Mouse (Mus musculus): ENCODE results near the gene S1pr1.

Gene S1pr1

GRCm38 (mm10) chr3:115711924-115712807, 2.7 kb downstream of the S1pr1 start:
- peak in 1 of 2 experiments; percentile 4 for DNase-seq

GRCm38 (mm10) chr3:115711393-115711792, 3.5 kb downstream of the S1pr1 start:
- peak in 1 of 2 experiments; percentile 33 for DNase-seq

GRCm38 (mm10) chr3:115710051-115710450, 4.8 kb downstream of the S1pr1 start:
- DNase-seq = no peak

- peak in 1 of 2 experiments; percentile 34 for DNase-seq
Measured at GRCm38 (mm10) chr3:115709118-115709574, 5.7 kb downstream of the S1pr1 start.

- DNase-seq = no peak
Measured at GRCm38 (mm10) chr3:115706736-115707135, 8.1 kb downstream of the S1pr1 start.

- no peak for DNase-seq
Measured at GRCm38 (mm10) chr3:115704254-115704908, 10.5 kb downstream of the S1pr1 start.

GRCm38 (mm10) chr3:115703720-115704119, 11.2 kb downstream of the S1pr1 start:
- DNase-seq = no peak

- DNase-seq = no peak
Measured at GRCm38 (mm10) chr3:115702089-115702488, 12.8 kb downstream of the S1pr1 start.

GRCm38 (mm10) chr3:115695194-115695891, 19.5 kb downstream of the S1pr1 start:
- no peak for DNase-seq

- no peak for DNase-seq
Measured at GRCm38 (mm10) chr3:115694168-115694567, 20.7 kb downstream of the S1pr1 start.

- no peak for DNase-seq
Measured at GRCm38 (mm10) chr3:115693390-115693789, 21.5 kb downstream of the S1pr1 start.

- DNase-seq = no peak
Measured at GRCm38 (mm10) chr3:115692857-115693256, 22.0 kb downstream of the S1pr1 start.

GRCm38 (mm10) chr3:115692384-115692783, 22.5 kb downstream of the S1pr1 start:
- no peak for DNase-seq

GRCm38 (mm10) chr3:115689920-115690319, 25.0 kb downstream of the S1pr1 start:
- no peak for DNase-seq

GRCm38 (mm10) chr3:115689352-115689751, 25.5 kb downstream of the S1pr1 start:
- DNase-seq = peak in 1 of 2 experiments; percentile 21

- no peak for DNase-seq
Measured at GRCm38 (mm10) chr3:115687821-115688220, 27.1 kb downstream of the S1pr1 start.

GRCm38 (mm10) chr3:115682328-115683088, 32.4 kb downstream of the S1pr1 start:
- DNase-seq = peak; percentile 26 to 45

GRCm38 (mm10) chr3:115681184-115681583, 33.7 kb downstream of the S1pr1 start:
- no peak for DNase-seq

- no peak for DNase-seq
Measured at GRCm38 (mm10) chr3:115679022-115679421, 35.9 kb downstream of the S1pr1 start.

GRCm38 (mm10) chr3:115675546-115676535, 39.0 kb downstream of the S1pr1 start:
- no peak for DNase-seq

- no peak for DNase-seq
Measured at GRCm38 (mm10) chr3:115674665-115675064, 40.2 kb downstream of the S1pr1 start.
